Mouse (Mus musculus) gastrocnemius, adult 18-20 months (tissue): ENCODE measurements around the gene Clic4. TPM values are rescaled to one million over a fixed set of nuclear protein-coding genes. Genes with fewer than 3 reads are reported as not detected.

Experiments used
- DNase-seq: peaks from one replicate; pipeline ENCODE4 v3.0.0; 2021; ENCODE audit warnings: low spot score
- long read RNA-seq, 2 experiments: library from polyadenylated mRNA; stranded (forward); transcript quantifications; one replicate each; pipeline ENCODE4 v2.0.0; 2021
- total RNA-seq, 2 experiments: library from RNA; stranded (reverse); gene quantifications; 2 replicates each; pipeline ENCODE4 v1.2.3; 2021

Clic4 gene
- total RNA-seq, result 10 to 100 TPM; 27.6 to 40.4 TPM
- long read RNA-seq, experiment 1, full-length matches to known transcripts, result 52 of 64 reads
- long read RNA-seq, experiment 1, partial matches to known transcripts, result 1 of 64 reads
- long read RNA-seq, experiment 1, other reads (novel, unspliced or antisense), result 11 of 64 reads
- long read RNA-seq, experiment 2, full-length matches to known transcripts, result 17 of 22 reads
- long read RNA-seq, experiment 2, partial matches to known transcripts, result 1 of 22 reads
- long read RNA-seq, experiment 2, other reads (novel, unspliced or antisense), result 4 of 22 reads

- peak; percentile 99 for DNase-seq
Observed at GRCm38 (mm10) chr4:135272640-135273306, at the start of gene Clic4. Gene Clic4, minus strand, starts transcription at chr4:135272814.

- DNase-seq, result peak; percentile 76
Observed at GRCm38 (mm10) chr4:135317966-135318365, 45.4 kb upstream of the Clic4 start.

- no peak for DNase-seq
Observed at GRCm38 (mm10) chr4:135317539-135317938, 44.9 kb upstream of the Clic4 start.

- no peak for DNase-seq
Observed at GRCm38 (mm10) chr4:135315287-135315686, 42.7 kb upstream of the Clic4 start.

GRCm38 (mm10) chr4:135314419-135314832, 41.8 kb upstream of the Clic4 start:
- no peak for DNase-seq

- no peak for DNase-seq
Observed at GRCm38 (mm10) chr4:135313761-135314241, 41.2 kb upstream of the Clic4 start.

GRCm38 (mm10) chr4:135313111-135313691, 40.6 kb upstream of the Clic4 start:
- DNase-seq, result peak; percentile 38

- DNase-seq, result peak; percentile 69
Observed at GRCm38 (mm10) chr4:135312706-135313105, 40.1 kb upstream of the Clic4 start.

- DNase-seq, result no peak
Observed at GRCm38 (mm10) chr4:135310371-135310770, 37.8 kb upstream of the Clic4 start.

- DNase-seq, result no peak
Observed at GRCm38 (mm10) chr4:135309726-135310125, 37.1 kb upstream of the Clic4 start.

- no peak for DNase-seq
Observed at GRCm38 (mm10) chr4:135309112-135309659, 36.6 kb upstream of the Clic4 start.

GRCm38 (mm10) chr4:135306971-135307632, 34.5 kb upstream of the Clic4 start:
- DNase-seq, result no peak

- DNase-seq, result peak; percentile 82
Observed at GRCm38 (mm10) chr4:135306533-135306932, 33.9 kb upstream of the Clic4 start.

- DNase-seq, result no peak
Observed at GRCm38 (mm10) chr4:135302261-135302660, 29.6 kb upstream of the Clic4 start.

- DNase-seq, result no peak
Observed at GRCm38 (mm10) chr4:135301166-135301565, 28.6 kb upstream of the Clic4 start.

GRCm38 (mm10) chr4:135300248-135301041, 27.8 kb upstream of the Clic4 start:
- DNase-seq, result no peak

GRCm38 (mm10) chr4:135298680-135299079, 26.1 kb upstream of the Clic4 start:
- DNase-seq, result no peak

- no peak for DNase-seq
Observed at GRCm38 (mm10) chr4:135297931-135298546, 25.4 kb upstream of the Clic4 start.

GRCm38 (mm10) chr4:135297146-135297545, 24.5 kb upstream of the Clic4 start:
- DNase-seq, result no peak

GRCm38 (mm10) chr4:135296565-135296964, 24.0 kb upstream of the Clic4 start:
- DNase-seq, result no peak
